Mouse (Mus musculus): ENCODE measurements around the gene Tmem232.
A peak's percentile ranks its signal among the peaks of the same experiment; 100 is the strongest.
"Not testable (repeated sequence)": the region's sequence is repeated elsewhere in the genome, so short reads cannot be mapped to it uniquely, and the experiment has no call there.

Gene Tmem232

GRCm38 (mm10) chr17:65540441-65541272 lies at the start of gene Tmem232:
Gene Tmem232, minus strand, starts transcription at chr17:65540782.
- DNase-seq (ENCODE audit: low read depth, low spot score): no peak

- DNase-seq (ENCODE audit: low read depth, low spot score): no peak
Observed at GRCm38 (mm10) chr17:65586892-65587291, 46.3 kb upstream of the Tmem232 start.

DNA sequence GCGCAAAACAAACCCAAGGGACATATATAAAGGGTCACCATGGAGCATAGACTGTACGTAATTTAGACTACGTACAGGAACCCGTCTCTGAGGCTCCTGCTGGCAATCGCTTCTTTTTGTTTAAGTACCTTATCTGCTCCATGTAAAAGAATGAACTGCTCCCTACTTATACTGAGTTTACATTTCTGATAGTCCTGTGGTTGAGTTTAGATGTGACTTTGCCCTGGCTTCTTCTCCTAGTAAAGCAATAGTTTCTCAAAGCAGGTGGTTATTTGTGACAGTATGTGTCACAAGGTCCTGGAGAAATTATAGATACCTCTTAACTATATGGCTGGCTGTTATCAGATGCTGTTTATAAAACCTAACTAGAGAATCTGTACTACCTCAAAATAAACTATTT lies 40.9 kb upstream of the Tmem232 start:
- DNase-seq (ENCODE audit: low read depth, low spot score): no peak

GRCm38 (mm10) chr17:65579766-65580165 lies 39.2 kb upstream of the Tmem232 start:
- no peak for DNase-seq (ENCODE audit: low read depth, low spot score)

- DNase-seq (ENCODE audit: low read depth, low spot score): peak; percentile 44
Observed at GRCm38 (mm10) chr17:65575339-65575738, 34.8 kb upstream of the Tmem232 start.

- no peak for DNase-seq (ENCODE audit: low read depth, low spot score)
Observed at GRCm38 (mm10) chr17:65574850-65575249, 34.3 kb upstream of the Tmem232 start.

- no peak for DNase-seq (ENCODE audit: low read depth, low spot score)
Observed at GRCm38 (mm10) chr17:65571866-65572265, 31.3 kb upstream of the Tmem232 start.

DNA sequence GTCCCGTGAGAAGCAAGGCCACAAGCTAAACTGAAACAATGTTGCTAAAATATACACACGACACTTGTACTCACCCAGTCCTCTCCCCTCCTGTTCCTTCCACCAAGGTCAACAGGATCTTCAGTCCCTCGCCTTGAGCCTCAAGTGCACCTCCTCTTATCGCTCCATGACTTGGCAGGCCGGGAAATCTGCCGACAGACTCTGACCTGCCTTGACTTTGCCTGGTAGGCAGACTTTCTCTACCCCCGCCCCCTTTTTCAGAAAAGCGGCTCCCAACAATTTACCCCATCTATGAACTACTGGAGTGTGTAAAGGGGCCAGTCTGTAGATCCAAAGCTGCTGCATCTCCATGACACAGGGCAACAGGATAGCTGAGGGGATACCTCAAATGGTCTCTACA lies 30.9 kb upstream of the Tmem232 start:
- DNase-seq (ENCODE audit: low read depth, low spot score): no peak

GRCm38 (mm10) chr17:65564189-65564588 lies 23.6 kb upstream of the Tmem232 start:
- DNase-seq (ENCODE audit: low read depth, low spot score): no peak

- DNase-seq (ENCODE audit: low read depth, low spot score): no peak
Observed at GRCm38 (mm10) chr17:65563345-65563744, 22.8 kb upstream of the Tmem232 start.

DNA sequence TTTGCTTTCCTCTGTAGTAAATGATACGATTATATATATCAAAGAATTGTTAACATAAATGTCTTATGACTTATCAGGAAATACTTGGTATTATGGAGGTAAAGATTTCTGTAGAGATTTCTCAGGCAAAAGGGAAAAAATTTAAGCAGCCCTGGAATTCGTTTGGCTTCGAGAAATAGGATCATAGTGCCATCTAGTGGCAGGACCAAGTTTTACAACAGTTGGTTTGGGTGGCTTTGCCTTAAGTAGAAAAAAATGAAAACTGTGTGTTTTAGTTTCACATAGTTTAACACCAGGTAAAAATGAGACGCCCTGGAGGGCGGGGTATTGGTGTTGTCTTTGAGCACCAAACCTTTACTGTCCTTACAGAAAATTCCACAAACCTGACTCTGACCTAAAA lies 22.2 kb upstream of the Tmem232 start:
- DNase-seq (ENCODE audit: low read depth, low spot score): peak; percentile 40

DNA sequence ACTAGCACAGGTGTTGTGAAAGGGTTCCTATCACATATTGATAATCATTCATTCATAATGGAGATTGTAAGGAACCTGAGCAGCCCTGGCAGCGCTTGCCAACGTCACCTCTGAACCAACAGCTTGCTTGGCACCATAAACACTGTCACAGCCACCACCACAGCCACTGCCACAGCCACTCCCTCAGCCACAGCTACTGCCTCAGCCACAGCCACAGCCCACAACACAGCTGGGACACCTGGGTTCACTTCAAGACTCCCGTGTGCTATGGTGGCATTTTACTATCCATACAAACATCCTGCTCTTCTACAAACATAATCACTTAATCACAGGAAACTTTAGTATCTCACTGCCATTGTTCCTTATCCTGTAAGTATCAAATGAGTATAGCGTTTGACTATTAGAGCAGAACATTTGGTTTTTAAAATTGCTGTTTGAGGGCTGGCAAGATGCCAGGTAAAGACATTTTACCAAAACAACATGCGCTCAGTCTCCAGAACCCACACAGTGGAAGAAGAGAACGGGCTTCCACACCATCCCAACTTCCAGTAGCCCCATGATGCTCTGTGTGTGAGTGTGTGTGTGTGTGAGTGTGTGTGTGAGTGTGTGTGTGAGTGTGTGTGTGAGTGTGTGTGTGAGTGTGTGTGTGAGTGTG lies 20.9 kb upstream of the Tmem232 start:
- DNase-seq (ENCODE audit: low read depth, low spot score): no peak

- DNase-seq (ENCODE audit: low read depth, low spot score): no peak
Observed at GRCm38 (mm10) chr17:65559273-65559672, 18.7 kb upstream of the Tmem232 start.

DNA sequence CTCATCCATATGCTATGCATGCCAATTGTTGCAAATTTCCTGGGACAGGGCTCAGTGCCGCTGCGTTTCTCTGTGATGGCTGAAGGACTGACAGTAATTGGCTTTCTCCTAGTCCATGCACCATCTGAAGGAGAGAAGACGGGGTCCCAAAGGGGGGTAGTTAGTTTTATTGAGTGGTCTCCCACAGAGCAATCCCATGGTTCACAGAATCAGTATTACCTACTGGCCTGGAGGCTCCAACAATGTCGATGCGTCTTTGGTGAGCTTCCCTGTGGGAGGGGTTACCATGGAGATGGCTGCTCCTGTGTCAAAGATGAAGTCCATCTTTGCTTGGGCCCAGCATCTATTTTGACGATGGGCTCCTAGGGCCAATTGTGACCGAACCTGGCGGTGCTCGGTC lies 18.2 kb upstream of the Tmem232 start:
- DNase-seq (ENCODE audit: low read depth, low spot score): no peak

DNA sequence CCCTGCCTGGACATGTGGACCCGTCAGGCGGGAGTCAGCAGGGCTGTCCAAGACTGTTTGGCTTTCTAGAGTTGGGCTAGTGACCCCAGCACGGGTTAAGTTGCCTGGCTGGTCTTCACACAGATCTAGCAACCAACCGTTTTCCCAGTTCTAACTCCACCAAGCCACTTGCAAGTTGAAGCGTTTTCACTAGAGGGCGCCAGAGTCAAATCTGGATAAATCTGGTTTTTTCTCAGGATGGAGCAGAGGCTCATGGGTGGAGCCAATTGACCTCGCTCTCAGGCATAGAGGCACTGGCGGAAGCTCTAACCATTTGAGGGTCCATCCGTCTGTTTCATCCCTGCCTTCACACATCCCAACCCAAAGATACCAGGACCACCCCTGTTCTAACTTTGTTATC lies 17.6 kb upstream of the Tmem232 start:
- peak; percentile 65 for DNase-seq (ENCODE audit: low read depth, low spot score)

GRCm38 (mm10) chr17:65557212-65557611 lies 16.6 kb upstream of the Tmem232 start:
- DNase-seq (ENCODE audit: low read depth, low spot score): peak; percentile 42

GRCm38 (mm10) chr17:65556798-65557197 lies 16.2 kb upstream of the Tmem232 start:
- peak; percentile 16 for DNase-seq (ENCODE audit: low read depth, low spot score)

GRCm38 (mm10) chr17:65552426-65552997 lies 11.9 kb upstream of the Tmem232 start:
- no peak for DNase-seq (ENCODE audit: low read depth, low spot score)

DNA sequence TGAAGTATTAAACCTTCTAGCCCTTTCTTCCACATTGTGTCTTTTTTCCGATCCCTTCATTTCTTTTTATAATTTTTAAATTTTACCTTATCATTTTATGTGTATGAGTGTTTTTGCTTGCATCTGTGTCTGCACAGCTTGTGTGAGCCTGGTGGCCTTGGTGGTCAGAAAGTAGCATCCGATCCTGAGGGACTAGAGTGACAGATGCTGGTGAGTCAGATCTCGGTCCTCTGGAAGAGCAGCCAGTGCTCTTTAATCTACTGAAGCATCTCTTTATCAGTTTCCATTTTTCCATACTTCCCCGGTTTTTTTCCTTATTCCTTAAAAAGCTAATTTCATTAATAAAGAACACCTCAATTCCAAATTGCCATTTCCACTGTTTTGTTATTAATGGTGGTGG lies 9.8 kb upstream of the Tmem232 start:
- no peak for DNase-seq (ENCODE audit: low read depth, low spot score)

DNA sequence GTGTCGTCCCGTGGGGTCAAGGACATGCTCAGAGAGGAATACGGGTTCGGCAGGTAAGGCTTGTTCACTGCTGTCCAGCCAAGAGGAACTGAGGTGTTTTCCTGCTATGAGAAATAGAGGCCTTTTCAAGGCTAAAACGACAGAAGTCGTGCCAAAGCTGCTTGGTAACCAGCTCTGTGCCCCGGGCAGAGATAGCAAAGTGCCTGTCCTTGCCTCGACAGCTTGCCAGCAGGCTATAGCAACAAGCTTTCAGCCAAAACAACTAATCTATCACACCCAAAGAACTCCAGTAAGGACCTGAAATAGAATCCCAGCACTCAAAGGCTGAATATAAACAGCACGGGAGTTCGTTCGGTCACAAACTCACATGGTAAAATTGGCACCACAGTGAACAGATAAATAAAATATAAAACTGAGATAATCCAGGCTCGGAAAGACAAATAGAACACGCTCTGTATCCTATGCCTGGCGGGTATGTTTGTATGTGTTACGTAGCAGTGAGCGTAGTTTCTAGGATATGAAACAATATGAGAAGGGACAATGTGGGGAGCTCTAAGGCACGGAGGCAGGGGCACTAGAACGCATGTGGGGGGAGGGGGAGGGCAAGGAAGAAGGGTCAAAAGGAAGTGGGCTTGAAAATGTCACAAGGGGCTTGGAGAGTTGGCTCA lies 8.2 kb upstream of the Tmem232 start:
- DNase-seq (ENCODE audit: low read depth, low spot score): no peak

GRCm38 (mm10) chr17:65546221-65546620 lies 5.6 kb upstream of the Tmem232 start:
- not testable (repeated sequence) for DNase-seq (ENCODE audit: low read depth, low spot score)

DNA sequence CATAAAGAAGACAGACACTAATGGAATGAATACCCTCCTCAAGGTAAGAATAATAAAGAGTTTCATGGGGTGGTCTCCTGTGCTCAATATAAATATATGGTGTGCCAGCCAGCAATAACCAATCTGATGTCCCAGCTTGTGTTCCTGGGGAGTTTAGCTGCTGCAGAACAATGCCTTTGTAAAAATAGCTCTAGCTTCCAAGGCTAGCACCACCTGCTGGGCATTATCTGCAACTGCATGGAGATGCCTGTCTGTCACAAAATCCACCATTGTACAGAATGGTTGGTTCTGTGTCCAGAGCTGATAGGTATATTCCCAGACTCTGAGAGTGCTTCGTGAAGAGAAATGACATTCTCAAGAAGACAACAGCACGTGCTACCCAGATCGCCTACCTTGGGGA lies 4.4 kb downstream of the Tmem232 start:
- DNase-seq (ENCODE audit: low read depth, low spot score): no peak

All from c-Kit-negative CD71-positive TER-119-positive erythroid progenitor cells, embryonic 14.5 days (primary cell).